Mouse (Mus musculus): Measurements from ENCODE around the gene Atp2b4.

DNA sequence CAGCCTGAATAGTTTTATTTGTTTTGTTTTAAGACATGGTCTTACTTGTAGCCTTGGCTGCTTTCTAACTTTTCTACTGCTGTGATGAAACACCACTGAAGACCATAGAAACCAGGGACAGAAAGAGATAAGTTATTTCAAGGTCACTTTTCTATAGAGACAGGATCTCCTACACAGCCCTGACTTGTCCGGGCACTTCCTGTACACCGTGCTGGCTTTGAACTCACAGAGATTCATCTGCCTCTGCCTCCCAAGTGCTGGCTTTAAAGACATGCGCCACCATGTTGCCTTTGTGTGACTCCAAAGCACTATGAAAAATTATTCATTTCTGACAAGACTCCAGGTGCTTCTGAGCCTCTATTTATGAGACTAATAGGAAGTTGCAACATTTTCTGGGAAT, 129.6 kb downstream of the Atp2b4 start:
- TF ChIP-seq CTCF (IDR thresholded peaks at IDR 0.05; ENCODE audit: low read depth) (no peak), EP300 (IDR thresholded peaks at IDR 0.05; ENCODE audit: low read depth) (no peak)
